ENCODE assay signal across 11 mouse cellular contexts in genomic region chr13:40287266-40288002, GRCm38 (mm10).
DNase-seq lines count a peak whose midpoint lies in the region; ATAC-seq and TF ChIP-seq lines count a peak whose summit lies in the region.
"Had no signal": no experiment of that assay in that cellular context is flagged by ENCODE, and none has a peak within 500 bp of the region (broad histone marks: within the 10 kb centered on the region; RNA-seq: fewer than 3 reads in every experiment).

No protein-coding gene starts in this region.

- H3K4me1 ChIP-seq in kidney, embryonic 14.5 days (ENCODE audit: control insufficient read depth, insufficient read depth, low read length): peaks cover 7% of the 10 kb centered on the region; the same call in 1 of the 2 replicates
- no peaks in the 10 kb centered on the region for H3K4me1 ChIP-seq in forebrain, postnatal 0 days (ENCODE audit: insufficient read depth)
- 0 out of 2 replicates have a peak, but pooled peaks cover 2% of the 10 kb centered on the region for H3K4me1 ChIP-seq in limb, embryonic 15.5 days
- H3K4me1 ChIP-seq: intestine, embryonic 15.5 days; stomach, embryonic 15.5 days had no signal

- ATAC-seq in kidney, embryonic 14.5 days (ENCODE audit: low FRiP score, low TSS enrichment): peak; percentile 84; the same call in 1 of the 2 replicates
- no peak for ATAC-seq in forebrain, postnatal 0 days
- no peak for ATAC-seq in limb, embryonic 15.5 days (ENCODE audit: insufficient number of reproducible peaks, low FRiP score, low TSS enrichment, low read depth)
- ATAC-seq: intestine, embryonic 15.5 days had no signal

- H3K27me3 ChIP-seq in kidney, embryonic 14.5 days (ENCODE audit: control insufficient read depth, insufficient read depth, low read length): no peaks in the 10 kb centered on the region
- no peaks in the 10 kb centered on the region for H3K27me3 ChIP-seq in forebrain, postnatal 0 days (ENCODE audit: insufficient read depth, low read length)
- peaks cover 6% of the 10 kb centered on the region; the same call in 1 of the 2 replicates for H3K27me3 ChIP-seq in limb, embryonic 15.5 days
- H3K27me3 ChIP-seq: intestine, embryonic 15.5 days; stomach, embryonic 15.5 days had no signal

- DNase-seq in kidney, adult 9 months: no peak
- DNase-seq in embryo, embryonic 11 days: peak; percentile 69
- no peak for DNase-seq in forebrain, postnatal 0 days
- no peak for DNase-seq in spleen, postnatal 14 days (ENCODE audit: low spot score in 2 of 2)
- no peak for DNase-seq in heart, postnatal 36 days
- DNase-seq in right cerebral cortex, postnatal 10 days (ENCODE audit: low spot score in 2 of 2): no peak
- DNase-seq: heart, adult 18-20 months had no signal

- no peak overlapping the region for H3K27ac ChIP-seq in kidney, embryonic 14.5 days (ENCODE audit: low read depth, low read length)
- H3K27ac ChIP-seq in forebrain, postnatal 0 days (ENCODE audit: low read depth, low read length): no peak overlapping the region
- H3K27ac ChIP-seq in limb, embryonic 15.5 days: no peak overlapping the region
- H3K27ac ChIP-seq: intestine, embryonic 15.5 days; stomach, embryonic 15.5 days had no signal

- no peaks in the 10 kb centered on the region for H3K9me3 ChIP-seq in kidney, embryonic 14.5 days (ENCODE audit: control insufficient read depth, low read length)
- H3K9me3 ChIP-seq in forebrain, postnatal 0 days (ENCODE audit: low read length): no peaks in the 10 kb centered on the region
- no peaks in the 10 kb centered on the region for H3K9me3 ChIP-seq in limb, embryonic 15.5 days
- H3K9me3 ChIP-seq: intestine, embryonic 15.5 days; stomach, embryonic 15.5 days had no signal

- peak overlapping the region; percentile 4; the same call in 1 of the 2 replicates for H3K4me3 ChIP-seq in kidney, embryonic 14.5 days (ENCODE audit: low read length)
- no peak overlapping the region for H3K4me3 ChIP-seq in forebrain, postnatal 0 days (ENCODE audit: low read depth, low read length)
- H3K4me3 ChIP-seq in limb, embryonic 15.5 days: peak overlapping the region; percentile 12
- H3K4me3 ChIP-seq: intestine, embryonic 15.5 days; stomach, embryonic 15.5 days had no signal

- no peak for TF ChIP-seq CTCF in forebrain, postnatal 0 days (IDR thresholded peaks at IDR 0.05; ENCODE audit: low read depth)

- peak overlapping the region; percentile 42 for H3K4me2 ChIP-seq in kidney, embryonic 14.5 days (replicated peaks; ENCODE audit: low read depth, low read length)
- peak overlapping the region; percentile 10; the same call in 1 of the 2 replicates for H3K4me2 ChIP-seq in forebrain, postnatal 0 days (ENCODE audit: low read depth)
- H3K4me2 ChIP-seq in limb, embryonic 15.5 days: peak overlapping the region; percentile 22
- H3K4me2 ChIP-seq: intestine, embryonic 15.5 days; stomach, embryonic 15.5 days had no signal

- WGBS in kidney, embryonic 14.5 days: 21% methylated on average over 21 of the region's 21 CpGs
- 31% methylated on average over 21 of the region's 21 CpGs for WGBS in forebrain, postnatal 0 days
- WGBS in limb, embryonic 15.5 days: 28% methylated on average over 21 of the region's 21 CpGs

- H3K9ac ChIP-seq in kidney, embryonic 14.5 days (ENCODE audit: low read depth, low read length): 0 out of 2 replicates have a peak overlapping the region, but pooled peaks have one; percentile 7
- H3K9ac ChIP-seq in forebrain, postnatal 0 days: no peak overlapping the region
- H3K9ac ChIP-seq in limb, embryonic 15.5 days: no peak overlapping the region
- H3K9ac ChIP-seq: intestine, embryonic 15.5 days; stomach, embryonic 15.5 days had no signal

- intact Hi-C loops in heart, postnatal 36 days (cut with DNase I): no loop called here

- H3K36me3 ChIP-seq in kidney, embryonic 14.5 days (ENCODE audit: control insufficient read depth, insufficient read depth, low read length): no peaks in the 10 kb centered on the region
- H3K36me3 ChIP-seq in forebrain, postnatal 0 days (ENCODE audit: insufficient read depth): no peaks in the 10 kb centered on the region
- H3K36me3 ChIP-seq in limb, embryonic 15.5 days: no peaks in the 10 kb centered on the region
- H3K36me3 ChIP-seq: intestine, embryonic 15.5 days; stomach, embryonic 15.5 days had no signal
